Mouse (Mus musculus): ENCODE measurements at regions not wholly inside any gene's neighbourhood (a gene's known extent, or its start where the extent isn't known, plus 50 kb on each side); places are given as distances from the start of the nearest gene placed in this dataset.

- Histone ChIP-seq H3K9ac (ENCODE audit: low read length) (no peak overlapping the region), H3K4me3 (ENCODE audit: low read depth, low read length) (no peak overlapping the region), H3K4me1 (ENCODE audit: control insufficient read depth, insufficient read depth, low read length) (no peaks in the 10 kb centered on the region), H3K9me3 (replicated peaks; ENCODE audit: control insufficient read depth, low read length) (no peaks in the 10 kb centered on the region), H3K4me2 (ENCODE audit: low read length) (no peak overlapping the region), H3K27ac (ENCODE audit: low read depth, low read length) (no peak overlapping the region), H3K36me3 (ENCODE audit: control insufficient read depth, insufficient read depth, low read length) (no peaks in the 10 kb centered on the region), H3K27me3 (replicated peaks; ENCODE audit: control insufficient read depth, insufficient read depth, low read length) (no peaks in the 10 kb centered on the region)
- DNase-seq (ENCODE audit: low spot score): no peak
- 86% methylated on average over 2 of the region's 2 CpGs for WGBS
- no peak for ATAC-seq
Observed at GRCm38 (mm10) chr6:126286201-126286600, 119.5 kb upstream of the Ntf3 start.

DNA sequence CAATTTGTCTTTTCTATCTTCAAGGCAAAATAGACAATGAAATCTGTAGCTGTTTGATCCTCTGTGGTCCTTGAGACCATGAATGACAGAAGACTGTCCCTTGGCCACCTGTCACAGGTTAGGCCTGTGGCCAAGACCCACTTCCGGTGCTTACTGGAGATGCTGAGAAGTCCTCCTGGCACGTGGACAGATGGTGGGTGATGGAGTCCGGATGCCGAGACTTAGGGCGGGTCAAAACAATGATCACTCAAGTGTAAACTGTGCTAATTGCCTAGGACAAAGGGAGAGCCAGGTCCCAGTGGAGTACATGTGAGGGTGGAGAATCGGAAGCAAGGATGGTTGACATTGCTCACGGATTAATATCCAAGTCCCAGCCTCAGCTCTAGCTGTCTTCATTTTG, 117.7 kb upstream of the Ntf3 start:
- no peaks in the 10 kb centered on the region for H3K9me3 ChIP-seq (replicated peaks; ENCODE audit: control insufficient read depth, low read length)
- no peaks in the 10 kb centered on the region for H3K27me3 ChIP-seq (replicated peaks; ENCODE audit: control insufficient read depth, insufficient read depth, low read length)
- no peaks in the 10 kb centered on the region for H3K36me3 ChIP-seq (ENCODE audit: control insufficient read depth, insufficient read depth, low read length)
- 57% methylated on average over 7 of the region's 7 CpGs for WGBS
- DNase-seq (ENCODE audit: low spot score): no peak
- H3K4me1 ChIP-seq (ENCODE audit: control insufficient read depth, insufficient read depth, low read length): no peaks in the 10 kb centered on the region
- no peak overlapping the region for H3K4me2 ChIP-seq (ENCODE audit: low read length)
- no peak overlapping the region for H3K27ac ChIP-seq (ENCODE audit: low read depth, low read length)
- H3K4me3 ChIP-seq (ENCODE audit: low read depth, low read length): no peak overlapping the region
- H3K9ac ChIP-seq (ENCODE audit: low read length): no peak overlapping the region
- ATAC-seq: no peak

- no peak overlapping the region for H3K27ac ChIP-seq (ENCODE audit: low read depth, low read length)
- no peak overlapping the region for H3K4me2 ChIP-seq (ENCODE audit: low read length)
- no peaks in the 10 kb centered on the region for H3K27me3 ChIP-seq (replicated peaks; ENCODE audit: control insufficient read depth, insufficient read depth, low read length)
- no peak overlapping the region for H3K9ac ChIP-seq (ENCODE audit: low read length)
- ATAC-seq (no peak), DNase-seq (ENCODE audit: low spot score) (no peak)
- H3K36me3 ChIP-seq (ENCODE audit: control insufficient read depth, insufficient read depth, low read length): no peaks in the 10 kb centered on the region
- no peaks in the 10 kb centered on the region for H3K9me3 ChIP-seq (replicated peaks; ENCODE audit: control insufficient read depth, low read length)
- H3K4me1 ChIP-seq (ENCODE audit: control insufficient read depth, insufficient read depth, low read length): no peaks in the 10 kb centered on the region
- 90% methylated on average over 3 of the region's 3 CpGs for WGBS
- no peak overlapping the region for H3K4me3 ChIP-seq (ENCODE audit: low read depth, low read length)
Observed at GRCm38 (mm10) chr6:126280352-126280751, 113.6 kb upstream of the Ntf3 start.

DNA sequence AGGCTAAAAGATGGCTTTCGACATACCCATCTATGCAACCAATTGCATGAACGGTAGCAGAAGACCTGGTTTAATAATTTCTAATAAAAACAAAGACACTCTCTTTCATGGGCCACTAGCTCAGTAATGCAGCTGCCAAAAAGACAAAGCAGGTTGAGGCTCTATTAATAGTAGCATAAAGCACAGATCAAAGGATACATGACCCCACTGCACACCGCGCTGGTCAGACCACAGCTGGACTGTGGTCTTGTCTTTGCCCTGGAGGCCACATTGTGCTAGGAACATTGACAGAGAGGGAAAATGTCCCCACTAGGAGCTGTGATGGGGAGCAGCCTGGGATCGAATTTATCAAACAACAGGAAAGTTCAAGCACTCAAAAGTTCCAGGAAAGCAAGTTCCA, 79.3 kb upstream of the Ntf3 start:
- ATAC-seq (no peak), DNase-seq (ENCODE audit: low spot score) (no peak)
- Histone ChIP-seq H3K36me3 (ENCODE audit: control insufficient read depth, insufficient read depth, low read length) (no peaks in the 10 kb centered on the region), H3K4me3 (ENCODE audit: low read depth, low read length) (no peak overlapping the region), H3K9me3 (replicated peaks; ENCODE audit: control insufficient read depth, low read length) (no peaks in the 10 kb centered on the region; the same call in 1 of the 2 replicates), H3K4me1 (ENCODE audit: control insufficient read depth, insufficient read depth, low read length) (no peaks in the 10 kb centered on the region), H3K27me3 (replicated peaks; ENCODE audit: control insufficient read depth, insufficient read depth, low read length) (no peaks in the 10 kb centered on the region), H3K9ac (ENCODE audit: low read length) (no peak overlapping the region), H3K4me2 (ENCODE audit: low read length) (no peak overlapping the region), H3K27ac (ENCODE audit: low read depth, low read length) (no peak overlapping the region)
- 74% methylated on average over 5 of the region's 5 CpGs for WGBS

DNA sequence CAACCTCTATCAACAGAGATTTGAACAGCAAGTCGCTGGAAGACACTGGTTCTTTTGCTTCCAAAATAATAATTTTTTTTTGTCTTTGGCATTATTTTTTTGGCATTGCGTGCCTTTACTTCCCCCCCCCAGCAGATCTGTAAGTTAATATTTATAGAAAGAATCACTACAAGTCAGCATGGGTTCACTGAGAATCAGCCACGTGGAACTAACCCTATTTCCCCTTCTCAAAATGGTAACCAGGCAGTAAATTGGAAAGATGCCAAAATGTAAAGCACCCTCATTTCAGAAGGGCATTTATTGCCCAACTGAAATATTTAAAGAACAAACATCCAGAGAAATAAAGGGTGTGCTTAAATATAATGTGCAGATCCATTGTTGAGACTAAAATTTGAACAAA, 78.7 kb upstream of the Ntf3 start:
- Histone ChIP-seq H3K4me3 (ENCODE audit: low read depth, low read length) (no peak overlapping the region), H3K9ac (ENCODE audit: low read length) (no peak overlapping the region), H3K27me3 (replicated peaks; ENCODE audit: control insufficient read depth, insufficient read depth, low read length) (no peaks in the 10 kb centered on the region), H3K9me3 (replicated peaks; ENCODE audit: control insufficient read depth, low read length) (no peaks in the 10 kb centered on the region), H3K4me1 (ENCODE audit: control insufficient read depth, insufficient read depth, low read length) (no peaks in the 10 kb centered on the region), H3K36me3 (ENCODE audit: control insufficient read depth, insufficient read depth, low read length) (no peaks in the 10 kb centered on the region), H3K27ac (ENCODE audit: low read depth, low read length) (no peak overlapping the region), H3K4me2 (ENCODE audit: low read length) (no peak overlapping the region)
- 52% methylated on average over 3 of the region's 3 CpGs for WGBS
- no peak for ATAC-seq
- DNase-seq (ENCODE audit: low spot score): peak; percentile 10

DNA sequence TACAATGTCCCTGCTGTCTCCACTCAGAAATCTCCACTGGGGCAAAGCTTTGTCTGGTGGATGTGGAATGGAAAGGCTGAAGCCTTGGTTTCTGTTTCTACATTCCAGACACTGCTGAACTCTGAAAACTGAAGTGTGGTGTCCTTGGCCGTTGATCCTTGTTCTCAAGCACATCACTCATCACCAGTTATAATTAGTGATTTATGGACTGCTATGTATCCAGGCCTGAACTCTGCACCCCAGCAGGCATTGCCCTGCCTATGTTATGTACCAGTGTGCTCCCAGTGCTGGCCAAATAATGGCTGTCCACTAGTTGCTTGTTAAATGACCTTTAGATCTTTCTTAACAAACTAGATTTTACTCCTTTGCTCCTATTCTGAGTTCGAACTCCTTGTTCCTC, 75.6 kb upstream of the Ntf3 start:
- Histone ChIP-seq H3K27me3 (replicated peaks; ENCODE audit: control insufficient read depth, insufficient read depth, low read length) (no peaks in the 10 kb centered on the region), H3K4me2 (ENCODE audit: low read length) (no peak overlapping the region), H3K4me1 (ENCODE audit: control insufficient read depth, insufficient read depth, low read length) (no peaks in the 10 kb centered on the region), H3K9ac (ENCODE audit: low read length) (no peak overlapping the region), H3K27ac (ENCODE audit: low read depth, low read length) (no peak overlapping the region), H3K36me3 (ENCODE audit: control insufficient read depth, insufficient read depth, low read length) (no peaks in the 10 kb centered on the region), H3K9me3 (replicated peaks; ENCODE audit: control insufficient read depth, low read length) (no peaks in the 10 kb centered on the region), H3K4me3 (ENCODE audit: low read depth, low read length) (no peak overlapping the region)
- DNase-seq (ENCODE audit: low spot score): no peak
- 87% methylated on average over 2 of the region's 2 CpGs for WGBS
- ATAC-seq: no peak

DNA sequence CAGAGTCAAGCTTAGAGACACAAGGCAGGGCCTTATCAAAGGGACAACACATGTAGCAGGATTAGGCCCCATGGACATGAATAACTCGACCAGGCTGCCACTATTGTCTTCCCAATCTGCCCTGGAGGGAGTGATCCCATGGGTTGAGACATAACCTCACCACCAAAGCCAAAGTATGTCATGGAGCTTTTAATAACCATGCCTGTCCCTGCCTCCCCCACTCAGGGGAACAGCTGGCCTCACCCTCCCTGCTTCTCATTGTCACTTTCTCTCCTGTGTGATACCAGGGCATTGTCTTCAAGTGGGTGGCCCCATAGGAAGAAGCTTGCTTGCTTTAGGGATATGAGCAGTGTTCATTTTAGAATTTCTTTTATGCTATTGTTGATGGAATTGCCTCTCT, 73.5 kb upstream of the Ntf3 start:
- Histone ChIP-seq H3K9me3 (replicated peaks; ENCODE audit: control insufficient read depth, low read length) (no peaks in the 10 kb centered on the region), H3K4me2 (ENCODE audit: low read length) (no peak overlapping the region), H3K27ac (ENCODE audit: low read depth, low read length) (no peak overlapping the region), H3K4me3 (ENCODE audit: low read depth, low read length) (no peak overlapping the region), H3K4me1 (ENCODE audit: control insufficient read depth, insufficient read depth, low read length) (no peaks in the 10 kb centered on the region), H3K27me3 (replicated peaks; ENCODE audit: control insufficient read depth, insufficient read depth, low read length) (no peaks in the 10 kb centered on the region), H3K36me3 (ENCODE audit: control insufficient read depth, insufficient read depth, low read length) (no peaks in the 10 kb centered on the region), H3K9ac (ENCODE audit: low read length) (no peak overlapping the region)
- ATAC-seq (no peak), DNase-seq (ENCODE audit: low spot score) (no peak)
- 52% methylated on average over 1 of the region's 1 CpGs for WGBS

All from forebrain, embryonic 14.5 days (tissue).